Mouse (Mus musculus) c-Kit-positive CD71-positive TER-119-negative erythroid progenitor cells, embryonic 14.5 days (primary cell): ENCODE data around the gene Proser3.

Source experiments
- DNase-seq: peaks from one replicate; pipeline ENCODE4 v3.0.0-alpha.2; 2013; ENCODE audit warnings: low read depth

Gene Proser3

GRCm38 (mm10) chr7:30490251-30490956, 61.7 kb downstream of the Proser3 start:
- DNase-seq: peak; percentile 51
